Mouse (Mus musculus): ENCODE data around the gene Sptlc2. TPM values are rescaled to one million over a fixed set of nuclear protein-coding genes. Genes with fewer than 3 reads are reported as not detected.
A peak's percentile ranks its signal among the peaks of the same experiment; 100 is the strongest.

Sptlc2 gene
- polyA plus RNA-seq, 1 experiment from 2014 or later = 56.1 TPM

DNA sequence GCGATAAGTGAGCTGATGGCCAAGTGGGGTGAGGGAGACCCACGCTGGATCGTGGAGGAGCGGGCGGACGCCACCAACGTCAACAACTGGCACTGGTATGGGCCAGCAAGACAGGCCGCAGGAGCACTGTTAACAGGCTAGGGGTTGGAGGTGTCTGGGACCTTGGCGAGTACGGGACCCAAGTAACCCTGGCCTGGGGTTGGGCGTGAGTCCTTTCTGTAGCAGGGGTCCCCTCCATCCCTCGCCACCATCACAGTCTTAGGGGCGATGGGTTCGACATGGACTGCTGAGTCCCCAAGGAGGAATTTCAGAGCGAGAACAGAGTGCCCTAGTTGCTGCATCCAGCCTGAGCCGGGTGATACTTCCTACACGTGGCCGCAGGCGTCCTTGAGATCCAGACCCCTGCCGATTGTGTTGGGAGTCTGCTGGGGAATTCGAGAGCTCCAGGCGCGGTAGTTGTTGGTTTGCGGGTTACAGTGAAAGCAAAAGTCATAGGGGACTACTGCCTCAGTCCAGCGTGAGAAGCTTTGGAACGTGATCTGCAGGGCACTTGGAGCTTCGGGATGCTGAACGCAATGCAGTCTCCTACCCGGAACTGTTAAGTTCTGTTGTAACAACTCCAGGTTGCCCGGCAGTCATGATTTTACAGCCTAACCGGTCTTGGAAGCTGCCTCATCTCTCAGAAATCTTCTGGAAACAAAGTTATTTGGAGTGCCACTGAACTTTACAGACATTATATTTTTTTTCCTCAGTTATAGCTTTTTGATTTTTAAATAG lies 121.1 kb downstream of the Sptlc2 start:
- peak overlapping the region; percentile 87 for H3K4me2 ChIP-seq
- ATAC-seq (ENCODE audit: low FRiP score) (peak; percentile 74), DNase-seq (ENCODE audit: low spot score, missing footprints) (no peak)
- peak overlapping the region; percentile 80 for H3K4me3 ChIP-seq (ENCODE audit: low read depth, low read length)
- H3K9me3 ChIP-seq (ENCODE audit: control insufficient read depth, low read length) = no peaks in the 10 kb centered on the region
- H3K36me3 ChIP-seq (ENCODE audit: control insufficient read depth, insufficient read depth, low read length) = peaks cover 13% of the 10 kb centered on the region
- no peaks in the 10 kb centered on the region for H3K27me3 ChIP-seq (ENCODE audit: control insufficient read depth, insufficient read depth, low read length)
- under 1% methylated on average over 31 of the region's 31 CpGs for WGBS
- peak overlapping the region; percentile 92 for H3K9ac ChIP-seq (ENCODE audit: low read length)
- H3K4me1 ChIP-seq (ENCODE audit: control insufficient read depth, insufficient read depth, low read length) = peaks cover 10% of the 10 kb centered on the region
- peak overlapping the region; percentile 80 for H3K27ac ChIP-seq (ENCODE audit: low read depth, low read length)

DNA sequence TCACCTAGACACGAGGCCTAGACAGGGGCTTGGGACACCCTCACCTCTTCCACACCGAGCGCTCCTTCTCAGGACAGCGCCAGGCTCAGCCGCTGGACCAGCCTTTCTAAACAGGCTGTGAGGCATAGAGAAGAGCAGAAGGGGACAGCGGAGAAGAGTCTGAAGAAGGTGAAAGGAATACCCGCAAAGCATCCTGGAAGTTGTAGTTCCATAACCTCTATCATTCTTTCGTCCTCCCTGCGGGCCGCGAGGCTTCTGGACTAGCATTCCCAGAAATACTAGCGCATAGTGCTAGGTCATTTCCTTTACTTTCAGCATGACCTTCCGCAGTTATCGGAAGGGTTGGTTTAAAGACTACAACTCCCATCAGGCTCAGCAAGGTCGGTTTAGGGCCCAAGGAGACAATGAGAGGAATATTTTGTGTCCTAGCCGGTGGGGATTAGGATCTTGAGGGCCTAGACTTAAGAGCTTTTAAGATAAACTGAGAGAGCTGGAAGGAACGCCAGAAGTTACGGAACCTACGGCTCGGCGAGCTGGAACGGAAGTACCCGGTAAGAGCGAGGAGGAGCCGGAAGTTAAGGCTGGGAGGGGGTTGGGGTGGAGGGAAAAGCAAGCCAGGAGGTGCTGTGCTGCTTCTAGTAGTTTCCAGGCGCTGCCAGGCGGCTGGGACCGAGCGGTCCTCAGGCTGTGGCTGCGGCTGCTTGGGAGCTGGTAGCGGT lies 121.9 kb downstream of the Sptlc2 start, which contains the start of the genes Vipas39 and Ahsa1:
Gene Vipas39 (minus strand): TSS at position 149 of the 719 bp plus-strand sequence.
Gene Ahsa1 (plus strand): TSS at position 372 of the 719 bp plus-strand sequence.
- peak; percentile 99 for DNase-seq (ENCODE audit: low spot score, missing footprints)
- Histone ChIP-seq H3K4me3 (ENCODE audit: low read depth, low read length) (peak within 1 kb of the TSS; percentile 80), H3K9me3 (ENCODE audit: control insufficient read depth, low read length) (no peaks in the 10 kb centered on the region), H3K4me1 (ENCODE audit: control insufficient read depth, insufficient read depth, low read length) (peaks cover 10% of the 10 kb centered on the region), H3K4me2 (peak within 1 kb of the TSS; percentile 87), H3K9ac (ENCODE audit: low read length) (peak within 1 kb of the TSS; percentile 92), H3K27me3 (ENCODE audit: control insufficient read depth, insufficient read depth, low read length) (no peaks in the 10 kb centered on the region), H3K36me3 (ENCODE audit: control insufficient read depth, insufficient read depth, low read length) (peaks cover 16% of the 10 kb centered on the region), H3K27ac (ENCODE audit: low read depth, low read length) (peak within 1 kb of the TSS; percentile 80)
- under 1% methylated on average over 31 of the region's 31 CpGs for WGBS
- peak; percentile 97 for ATAC-seq (ENCODE audit: low FRiP score)

DNA sequence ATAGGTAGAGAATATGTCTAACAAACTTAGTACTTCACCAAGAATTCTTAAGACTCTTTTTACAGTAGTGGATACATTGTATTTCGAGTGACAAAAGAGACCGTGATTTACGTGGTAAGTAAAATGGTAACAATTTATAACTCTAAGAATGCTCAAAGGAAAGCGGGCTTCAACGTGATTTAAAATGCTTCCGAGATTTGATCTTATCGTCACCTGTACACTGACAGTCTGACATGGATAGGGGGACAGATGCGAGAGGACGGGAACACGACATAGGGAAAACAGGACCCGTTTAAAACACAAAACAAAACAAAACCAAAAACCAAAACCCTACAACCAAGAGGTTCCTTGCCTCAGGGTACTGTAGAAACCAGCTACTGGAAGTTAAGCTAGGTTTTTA lies 122.7 kb downstream of the Sptlc2 start:
- no peak for ATAC-seq (ENCODE audit: low FRiP score)

DNA sequence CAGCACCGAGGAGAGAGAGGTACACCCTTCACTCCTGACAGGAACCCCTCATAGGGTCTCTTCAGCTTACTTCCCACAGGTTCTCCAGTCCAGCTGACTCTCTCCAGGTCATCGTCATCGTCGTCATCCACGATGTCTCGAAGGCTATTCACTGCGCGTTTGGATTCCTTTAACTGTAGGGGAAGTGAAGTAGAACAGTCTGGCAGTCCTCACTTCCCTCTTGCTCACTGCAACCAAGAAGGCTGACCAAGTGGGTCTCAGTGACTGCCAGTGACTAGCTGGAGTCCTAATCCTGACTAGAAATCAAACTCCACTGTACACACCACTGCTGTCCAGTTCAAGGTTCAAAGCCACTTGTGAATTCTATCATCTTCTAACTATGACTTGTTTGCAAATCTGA lies 127.6 kb downstream of the Sptlc2 start:
- 95% methylated on average over 8 of the region's 8 CpGs for WGBS
- Histone ChIP-seq H3K27ac (ENCODE audit: low read depth, low read length) (no peak overlapping the region), H3K4me2 (no peak overlapping the region), H3K4me3 (ENCODE audit: low read depth, low read length) (no peak overlapping the region), H3K9ac (ENCODE audit: low read length) (no peak overlapping the region), H3K9me3 (ENCODE audit: control insufficient read depth, low read length) (no peaks in the 10 kb centered on the region), H3K4me1 (ENCODE audit: control insufficient read depth, insufficient read depth, low read length) (no peaks in the 10 kb centered on the region), H3K36me3 (ENCODE audit: control insufficient read depth, insufficient read depth, low read length) (peaks cover 16% of the 10 kb centered on the region), H3K27me3 (ENCODE audit: control insufficient read depth, insufficient read depth, low read length) (no peaks in the 10 kb centered on the region)
- DNase-seq (ENCODE audit: low spot score, missing footprints) (no peak), ATAC-seq (ENCODE audit: low FRiP score) (no peak)

More for the DNA sequence above, 122.7 kb downstream of the Sptlc2 start:
- Histone ChIP-seq H3K9me3 (ENCODE audit: control insufficient read depth, low read length) (no peaks in the 10 kb centered on the region), H3K27me3 (ENCODE audit: control insufficient read depth, insufficient read depth, low read length) (no peaks in the 10 kb centered on the region), H3K36me3 (ENCODE audit: control insufficient read depth, insufficient read depth, low read length) (peaks cover 11% of the 10 kb centered on the region), H3K4me1 (ENCODE audit: control insufficient read depth, insufficient read depth, low read length) (peaks cover 10% of the 10 kb centered on the region), H3K9ac (ENCODE audit: low read length) (peak overlapping the region; percentile 92), H3K27ac (ENCODE audit: low read depth, low read length) (peak overlapping the region; percentile 69; the same call in 1 of the 2 replicates), H3K4me2 (peak overlapping the region; percentile 87), H3K4me3 (ENCODE audit: low read depth, low read length) (peak overlapping the region; percentile 80)
- peak; percentile 88 for DNase-seq (ENCODE audit: low spot score, missing footprints)
- 31% methylated on average over 11 of the region's 11 CpGs for WGBS

DNA sequence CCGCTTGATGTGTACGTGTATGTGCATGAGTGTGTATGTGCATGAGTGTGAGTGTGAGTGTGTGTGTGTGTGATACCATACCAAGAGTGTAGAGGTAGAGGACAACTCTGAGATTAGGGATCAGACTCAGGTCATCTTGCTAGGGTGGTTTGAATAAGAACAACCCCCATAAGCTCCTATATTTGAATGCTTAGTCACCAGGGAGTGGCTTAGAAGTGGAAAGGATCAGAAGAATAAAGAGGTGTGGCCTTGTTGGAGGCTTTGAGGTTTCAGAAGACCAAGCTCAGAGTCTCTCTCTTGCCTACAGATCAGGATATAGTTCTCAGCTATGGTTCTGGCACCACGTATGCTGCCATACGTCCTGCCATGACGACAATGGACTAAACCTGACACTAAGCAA lies 131.5 kb downstream of the Sptlc2 start:
- H3K27me3 ChIP-seq (ENCODE audit: control insufficient read depth, insufficient read depth, low read length) = no peaks in the 10 kb centered on the region
- WGBS = 94% methylated on average over 5 of the region's 5 CpGs
- H3K4me3 ChIP-seq (ENCODE audit: low read depth, low read length) = no peak overlapping the region
- H3K4me1 ChIP-seq (ENCODE audit: control insufficient read depth, insufficient read depth, low read length) = no peaks in the 10 kb centered on the region
- H3K36me3 ChIP-seq (ENCODE audit: control insufficient read depth, insufficient read depth, low read length) = peaks cover 25% of the 10 kb centered on the region
- H3K27ac ChIP-seq (ENCODE audit: low read depth, low read length) = no peak overlapping the region
- ATAC-seq (ENCODE audit: low FRiP score) (no peak), DNase-seq (ENCODE audit: low spot score, missing footprints) (no peak)
- no peaks in the 10 kb centered on the region for H3K9me3 ChIP-seq (ENCODE audit: control insufficient read depth, low read length)
- H3K9ac ChIP-seq (ENCODE audit: low read length) = no peak overlapping the region
- no peak overlapping the region for H3K4me2 ChIP-seq

Small RNAs within 50 kb of the gene (microRNA-seq; reads per million reads assigned to microRNA genes)
- not detected for gene Gm47293
- 40.6 reads per million, percentile 43 among the genes with 10 or more reads in this experiment for gene Mir3068

Other genes with a start within 250 kb of the Sptlc2 start
- 30.7 and 34.6 TPM in 2 replicates for gene Gstz1, start 241.2 kb downstream of the Sptlc2 start, polyA plus RNA-seq (2014; fragmentation: Nextera tagmentation; extraction: Ambion mirVana)
- 15.7 and 16.1 TPM in 2 replicates for gene Pomt2, start 240.4 kb downstream of the Sptlc2 start, polyA plus RNA-seq (2014; fragmentation: Nextera tagmentation; extraction: Ambion mirVana)
- 1.2 and 1.4 TPM in 2 replicates for gene Samd15, start 188.6 kb downstream of the Sptlc2 start, polyA plus RNA-seq (2014; fragmentation: Nextera tagmentation; extraction: Ambion mirVana)
- gene Tmed8, start 187.9 kb downstream of the Sptlc2 start, polyA plus RNA-seq (2014; fragmentation: Nextera tagmentation; extraction: Ambion mirVana) = 4.3 TPM in 2 replicates
- gene Noxred1, start 149.6 kb downstream of the Sptlc2 start, polyA plus RNA-seq (2014; fragmentation: Nextera tagmentation; extraction: Ambion mirVana) = 0.87 and 1.5 TPM in 2 replicates
- 59.6 and 64.5 TPM in 2 replicates for gene Vipas39, start 122.1 kb downstream of the Sptlc2 start, polyA plus RNA-seq (2014; fragmentation: Nextera tagmentation; extraction: Ambion mirVana)
- gene Ahsa1, start 121.9 kb downstream of the Sptlc2 start, polyA plus RNA-seq (2014; fragmentation: Nextera tagmentation; extraction: Ambion mirVana) = 215 and 230 TPM in 2 replicates
- gene Ism2, start 88.7 kb downstream of the Sptlc2 start, polyA plus RNA-seq (2014; fragmentation: Nextera tagmentation; extraction: Ambion mirVana) = 0.52 and 0.53 TPM in 2 replicates
- 283 and 306 TPM in 2 replicates for gene Slirp, start 55.5 kb upstream of the Sptlc2 start, polyA plus RNA-seq (2014; fragmentation: Nextera tagmentation; extraction: Ambion mirVana)
- 37.6 TPM in 2 replicates for gene Alkbh1, start 55.7 kb upstream of the Sptlc2 start, polyA plus RNA-seq (2014; fragmentation: Nextera tagmentation; extraction: Ambion mirVana)
- gene Snw1, start 83.9 kb upstream of the Sptlc2 start, polyA plus RNA-seq (2014; fragmentation: Nextera tagmentation; extraction: Ambion mirVana) = 173 and 176 TPM in 2 replicates
- not detected in 2 replicates for gene Gm5788, start 106.4 kb upstream of the Sptlc2 start, polyA plus RNA-seq (2014; fragmentation: Nextera tagmentation; extraction: Ambion mirVana)
- not detected in 2 replicates for gene Gm8300, start 126.0 kb upstream of the Sptlc2 start, polyA plus RNA-seq (2014; fragmentation: Nextera tagmentation; extraction: Ambion mirVana)
- not detected in 2 replicates for gene Oog1, start 214.3 kb upstream of the Sptlc2 start, polyA plus RNA-seq (2014; fragmentation: Nextera tagmentation; extraction: Ambion mirVana)
- not detected in 2 replicates for gene Gm4027, start 230.5 kb upstream of the Sptlc2 start, polyA plus RNA-seq (2014; fragmentation: Nextera tagmentation; extraction: Ambion mirVana)